Mouse (Mus musculus) kidney, adult 9 months (tissue): ENCODE measurements around the gene Ccdc175.

Experiments
- DNase-seq: peaks from one replicate; pipeline ENCODE4 v3.0.0; 2022

Ccdc175 gene

GRCm38 (mm10) chr12:72096966-72097365, 87.9 kb downstream of the Ccdc175 start:
- DNase-seq, result no peak

- no peak for DNase-seq
These were observed 95.0 kb downstream of the Ccdc175 start for GRCm38 (mm10) chr12:72089802-72090201.

- DNase-seq, result no peak
These were observed 98.5 kb downstream of the Ccdc175 start for GRCm38 (mm10) chr12:72086166-72086825.

- peak; percentile 100 for DNase-seq
These were observed 99.3 kb downstream of the Ccdc175 start, which contains the start of the genes L3hypdh and Jkamp for GRCm38 (mm10) chr12:72085329-72086165. Gene L3hypdh (minus strand): TSS chr12:72085439. Gene Jkamp (plus strand): TSS chr12:72085589.

- no peak for DNase-seq
These were observed 99.9 kb downstream of the Ccdc175 start for GRCm38 (mm10) chr12:72085024-72085328.

GRCm38 (mm10) chr12:72084261-72085023, 100.4 kb downstream of the Ccdc175 start:
- DNase-seq, result peak; percentile 93

GRCm38 (mm10) chr12:72083265-72083664, 101.6 kb downstream of the Ccdc175 start:
- no peak for DNase-seq

- DNase-seq, result peak; percentile 26
These were observed 102.5 kb downstream of the Ccdc175 start for GRCm38 (mm10) chr12:72082370-72082769.

GRCm38 (mm10) chr12:72081961-72082360, 102.9 kb downstream of the Ccdc175 start:
- no peak for DNase-seq

- peak; percentile 71 for DNase-seq
These were observed 106.6 kb downstream of the Ccdc175 start for GRCm38 (mm10) chr12:72078248-72078647.

- DNase-seq, result peak; percentile 77
These were observed 114.2 kb downstream of the Ccdc175 start, which contains the start of gene Gpr135 for GRCm38 (mm10) chr12:72070327-72071269. Gene Gpr135 (minus strand): TSS chr12:72071125.

- no peak for DNase-seq
These were observed 115.1 kb downstream of the Ccdc175 start for GRCm38 (mm10) chr12:72069626-72070326.

- no peak for DNase-seq
These were observed 127.0 kb downstream of the Ccdc175 start for GRCm38 (mm10) chr12:72057780-72058179.

GRCm38 (mm10) chr12:72053851-72054250, 131.0 kb downstream of the Ccdc175 start:
- no peak for DNase-seq

GRCm38 (mm10) chr12:72053303-72053702, 131.5 kb downstream of the Ccdc175 start:
- DNase-seq, result peak; percentile 56

- no peak for DNase-seq
These were observed 132.3 kb downstream of the Ccdc175 start for GRCm38 (mm10) chr12:72052571-72052970.
